Mouse (Mus musculus): ENCODE measurements around the gene Foxd4. TPM values are rescaled to one million over a fixed set of nuclear protein-coding genes. Genes with fewer than 3 reads are reported as not detected.
"Not testable (repeated sequence)": the region's sequence is repeated elsewhere in the genome, so short reads cannot be mapped to it uniquely, and the experiment has no call there.

The Foxd4 gene
- polyA plus RNA-seq, 1 experiment, result not detected

GRCm38 (mm10) chr19:24897006-24897895 is 3.7 kb downstream of the Foxd4 start:
- no peak for TF ChIP-seq GATA1 (IDR thresholded peaks at IDR 0.05; ENCODE audit: low read length)

- TF ChIP-seq GATA1 (IDR thresholded peaks at IDR 0.05; ENCODE audit: low read length), result no peak
These were observed 4.5 kb downstream of the Foxd4 start for GRCm38 (mm10) chr19:24896536-24896935.

GRCm38 (mm10) chr19:24886888-24887287 is 14.1 kb downstream of the Foxd4 start:
- TF ChIP-seq GATA1 (IDR thresholded peaks at IDR 0.05; ENCODE audit: low read length), result no peak

GRCm38 (mm10) chr19:24885504-24885903 is 15.5 kb downstream of the Foxd4 start:
- no peak for TF ChIP-seq GATA1 (IDR thresholded peaks at IDR 0.05; ENCODE audit: low read length)

- TF ChIP-seq GATA1 (IDR thresholded peaks at IDR 0.05; ENCODE audit: low read length), result no peak
These were observed 19.8 kb downstream of the Foxd4 start for GRCm38 (mm10) chr19:24881237-24881636.

GRCm38 (mm10) chr19:24875129-24875870 is 25.7 kb downstream of the Foxd4 start, which contains the start of gene Gm10053:
Gene Gm10053, plus strand, starts transcription at chr19:24875686.
- not testable (repeated sequence) for TF ChIP-seq GATA1 (IDR thresholded peaks at IDR 0.05; ENCODE audit: low read length)

- TF ChIP-seq GATA1 (IDR thresholded peaks at IDR 0.05; ENCODE audit: low read length), result no peak
These were observed 27.1 kb downstream of the Foxd4 start for GRCm38 (mm10) chr19:24873873-24874272.

GRCm38 (mm10) chr19:24871037-24871635 is 29.9 kb downstream of the Foxd4 start:
- TF ChIP-seq GATA1 (IDR thresholded peaks at IDR 0.05; ENCODE audit: low read length), result no peak

- TF ChIP-seq GATA1 (IDR thresholded peaks at IDR 0.05; ENCODE audit: low read length), result no peak
These were observed 35.6 kb downstream of the Foxd4 start for GRCm38 (mm10) chr19:24865436-24865835.

GRCm38 (mm10) chr19:24861612-24862451 is 39.2 kb downstream of the Foxd4 start, which contains the start of gene Pgm5:
Gene Pgm5, minus strand, starts transcription at chr19:24861855.
- TF ChIP-seq GATA1 (IDR thresholded peaks at IDR 0.05; ENCODE audit: low read length), result no peak

GRCm38 (mm10) chr19:24861276-24861611 is 39.8 kb downstream of the Foxd4 start:
- no peak for TF ChIP-seq GATA1 (IDR thresholded peaks at IDR 0.05; ENCODE audit: low read length)

GRCm38 (mm10) chr19:24851456-24852315 is 49.3 kb downstream of the Foxd4 start:
- TF ChIP-seq GATA1 (IDR thresholded peaks at IDR 0.05; ENCODE audit: low read length), result no peak

Other genes with a start within 250 kb of the Foxd4 start
- not detected in 2 replicates for gene Tmem252, start 227.2 kb downstream of the Foxd4 start, polyA plus RNA-seq (2012)
- 0.04 TPM in 1 of 2 replicates, not detected in the other for gene Pgm5, start 39.3 kb downstream of the Foxd4 start, polyA plus RNA-seq (2012)
- gene Gm10053, start 25.5 kb downstream of the Foxd4 start, polyA plus RNA-seq (2012), result 0.12 TPM in 1 of 2 replicates, not detected in the other
- 1.5 and 1.6 TPM in 2 replicates for gene Cbwd1, start 60.4 kb upstream of the Foxd4 start, polyA plus RNA-seq (2012)
- not detected in 2 replicates for gene Dock8, start 98.3 kb upstream of the Foxd4 start, polyA plus RNA-seq (2012)